Mouse (Mus musculus) kidney, adult 18-20 months (tissue): ENCODE data around the gene Stra6.

ENCODE experiments used
- DNase-seq: peaks from one replicate; pipeline ENCODE4 v3.0.0; 2021

The Stra6 gene

GRCm38 (mm10) chr9:58051937-58052336, 11.7 kb upstream of the Stra6 start:
- DNase-seq = no peak

- peak; percentile 50 for DNase-seq
These were observed 10.5 kb upstream of the Stra6 start for GRCm38 (mm10) chr9:58053102-58053501.

DNA sequence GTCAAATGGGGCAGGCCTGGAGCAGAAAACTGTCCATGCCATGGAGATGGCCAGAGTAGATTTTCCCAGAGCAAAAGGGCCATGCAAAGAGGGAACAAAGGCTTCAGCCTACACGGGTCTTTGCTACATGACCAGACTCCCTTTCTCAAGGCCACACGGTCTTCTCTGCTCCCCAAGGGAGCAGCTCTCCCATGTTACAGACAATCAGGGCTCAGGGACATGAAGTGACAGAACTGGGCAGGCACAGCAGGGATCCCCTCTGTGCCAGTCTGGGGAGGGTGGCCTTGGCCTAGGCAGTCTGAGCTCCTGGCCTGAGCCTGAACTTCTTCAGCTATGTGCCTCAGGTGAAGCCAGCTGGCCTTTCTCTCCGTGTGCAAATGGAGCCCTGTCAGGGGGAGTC, 10.0 kb upstream of the Stra6 start:
- no peak for DNase-seq

DNA sequence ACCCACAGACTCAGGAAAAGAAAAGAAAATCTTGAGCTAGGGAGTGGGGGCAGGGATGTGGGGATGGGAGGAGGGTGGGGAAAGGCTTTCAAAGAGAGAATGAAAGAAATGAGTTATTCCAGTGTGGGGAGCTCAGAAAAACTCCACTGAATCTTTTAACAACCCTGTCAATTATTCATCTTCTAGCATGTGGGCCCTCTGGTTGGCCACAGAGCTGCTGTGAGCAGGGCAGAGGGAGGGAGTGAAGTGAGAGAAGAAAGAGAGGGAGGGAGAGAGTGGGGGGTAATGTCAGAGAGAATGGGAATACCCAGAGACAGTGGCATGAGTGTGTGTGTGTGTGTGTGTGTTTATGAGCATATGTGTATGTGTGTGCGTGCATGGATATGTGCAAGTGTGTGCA, 9.6 kb upstream of the Stra6 start:
- no peak for DNase-seq

DNA sequence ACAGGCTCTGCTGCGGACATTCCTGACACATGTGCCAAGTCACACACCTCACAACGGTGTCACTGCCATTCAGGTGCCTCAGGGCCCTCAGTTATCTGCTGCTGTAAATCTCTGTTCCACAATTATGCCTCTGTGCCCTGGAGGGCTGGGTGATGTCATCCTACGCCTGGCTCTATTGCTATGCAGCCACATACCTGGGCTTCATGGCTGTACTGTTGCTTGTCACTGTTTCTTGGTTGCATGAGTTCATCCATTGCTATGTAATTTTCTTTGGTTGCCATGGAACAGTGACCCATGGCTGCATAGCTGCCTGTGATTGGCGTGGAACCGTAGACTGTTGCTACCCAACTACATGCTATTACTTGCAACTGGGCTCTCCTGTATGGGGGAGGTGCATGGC, 7.9 kb upstream of the Stra6 start:
- peak; percentile 31 for DNase-seq

DNA sequence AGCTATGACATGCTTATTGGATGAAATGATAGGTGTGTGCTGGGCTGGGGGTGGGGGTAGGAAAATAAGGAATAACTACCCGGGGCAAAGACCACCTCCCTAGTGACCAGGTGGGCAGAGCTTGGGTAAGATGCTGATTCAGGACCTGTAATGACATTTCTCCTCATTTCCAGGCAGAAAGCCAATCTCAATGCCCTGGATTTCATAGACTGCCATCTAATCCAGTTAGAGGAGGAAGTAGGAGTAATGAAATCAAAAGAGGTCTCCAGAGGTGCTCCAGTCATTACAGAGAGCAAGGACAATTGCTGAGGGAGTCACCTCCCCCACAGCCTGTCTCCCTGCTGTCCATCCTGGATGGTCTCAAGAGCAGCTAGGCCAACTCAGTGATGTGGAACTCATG, 3.7 kb upstream of the Stra6 start:
- no peak for DNase-seq

DNA sequence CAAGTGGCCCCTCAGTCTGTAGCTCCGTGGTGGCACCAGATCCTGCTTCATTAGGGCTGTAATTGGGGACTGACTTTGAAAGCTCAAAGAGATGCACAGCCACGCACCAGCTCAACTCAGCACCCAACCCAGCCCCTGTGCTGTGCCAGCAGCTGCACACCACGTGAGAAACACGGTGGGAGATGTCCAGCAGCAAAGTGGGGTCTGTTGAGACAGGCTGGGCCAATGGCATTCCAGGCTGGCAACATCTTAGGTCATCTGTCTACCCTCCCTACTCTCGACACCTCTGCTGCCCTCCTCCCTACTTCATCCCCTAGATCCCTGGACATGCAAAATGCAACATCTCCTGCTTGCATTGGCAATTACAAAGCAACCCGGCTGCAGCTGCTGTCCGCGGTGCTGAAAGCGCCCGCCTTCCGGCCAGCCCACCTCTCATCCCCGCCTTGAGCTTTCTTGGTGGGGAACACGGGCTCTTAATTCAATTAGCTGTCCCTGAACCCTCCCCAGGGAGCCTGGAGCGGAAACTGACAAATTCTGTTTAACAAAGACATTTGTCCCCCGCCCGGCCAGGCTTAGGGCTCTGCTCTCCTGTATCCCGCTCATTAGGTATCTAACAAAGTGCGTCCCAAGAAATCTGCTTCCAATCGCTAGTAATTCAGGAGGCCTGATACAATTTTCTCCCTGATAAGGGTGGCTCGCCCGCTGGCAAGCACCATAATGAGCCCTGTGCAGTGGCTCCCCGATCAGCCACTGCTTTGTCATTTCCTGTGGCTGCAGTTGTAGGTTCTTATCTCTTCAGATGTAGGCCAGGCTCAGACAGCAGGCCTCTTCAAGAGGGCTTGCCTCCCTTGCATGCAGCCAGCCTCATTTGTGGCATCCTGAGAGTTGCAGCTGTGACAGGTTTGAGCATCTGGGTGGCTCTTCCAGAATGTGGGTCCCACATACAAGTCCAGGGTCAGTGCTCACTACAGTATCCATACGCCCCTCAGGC, 2.6 kb upstream of the Stra6 start:
- peak; percentile 57 for DNase-seq

- DNase-seq = no peak
These were observed 1.9 kb downstream of the Stra6 start for GRCm38 (mm10) chr9:58065532-58065931.

GRCm38 (mm10) chr9:58065977-58066730, 2.6 kb downstream of the Stra6 start:
- DNase-seq = no peak

GRCm38 (mm10) chr9:58066731-58067095, 3.1 kb downstream of the Stra6 start:
- no peak for DNase-seq

DNA sequence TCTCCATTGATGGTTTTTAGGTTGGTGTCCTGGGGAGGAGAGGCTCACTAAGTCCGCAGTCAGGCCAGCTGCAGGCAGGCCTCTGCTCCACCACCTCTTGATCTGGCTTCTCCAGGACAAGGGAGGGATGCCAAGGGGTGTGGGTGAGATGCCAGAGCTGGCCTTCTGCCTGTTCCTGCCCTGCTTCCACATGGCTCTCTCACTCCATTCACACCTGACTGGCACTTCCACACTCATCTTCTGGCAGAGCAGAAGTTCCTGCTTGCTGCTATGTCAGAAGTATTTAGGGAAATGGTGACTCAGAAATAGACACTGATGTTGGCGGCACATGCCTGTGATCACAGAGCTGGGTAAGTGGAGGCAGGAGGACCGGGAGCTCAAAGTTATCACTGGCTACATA, 4.0 kb downstream of the Stra6 start:
- DNase-seq = no peak

DNA sequence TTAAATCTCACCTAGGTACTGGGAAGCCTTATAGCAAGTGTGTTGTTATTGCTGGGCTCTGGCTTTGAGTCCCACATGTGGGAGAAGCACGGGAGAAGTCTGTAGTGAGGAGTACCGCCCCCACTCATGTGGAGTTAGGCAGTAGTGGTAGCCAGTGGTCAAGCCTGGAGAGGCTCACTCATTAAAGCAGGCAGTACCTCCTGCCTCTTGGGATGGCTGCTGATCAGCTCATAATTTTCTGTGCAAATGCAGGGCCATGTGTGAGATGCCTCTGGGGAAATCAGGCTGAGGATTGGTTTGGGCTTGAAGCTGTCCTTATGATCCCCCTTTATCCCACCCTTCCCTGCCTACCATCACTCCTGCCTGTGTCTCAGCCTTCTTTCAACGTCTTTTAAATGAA, 11.0 kb downstream of the Stra6 start:
- no peak for DNase-seq

DNA sequence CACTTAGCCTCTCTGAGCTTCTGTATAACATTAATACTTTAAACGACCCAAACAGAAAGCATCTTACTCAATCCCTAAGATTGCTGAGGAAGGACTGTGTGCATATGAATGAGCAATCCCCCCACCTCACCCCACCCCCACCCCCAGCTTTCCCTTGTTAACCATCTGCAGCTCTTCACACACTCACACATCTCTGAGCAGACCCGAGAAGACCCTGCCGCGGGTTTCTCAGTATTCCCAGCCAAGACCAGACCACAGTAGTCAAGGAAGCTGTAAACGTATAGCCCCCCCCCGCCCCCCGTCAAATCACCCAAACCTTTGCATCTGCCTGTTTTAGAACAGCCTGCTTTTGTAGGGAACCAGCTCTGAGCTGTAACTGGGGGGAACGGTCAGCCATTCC, 21.0 kb downstream of the Stra6 start:
- DNase-seq = no peak

- no peak for DNase-seq
These were observed 21.5 kb downstream of the Stra6 start for GRCm38 (mm10) chr9:58085074-58085473.

GRCm38 (mm10) chr9:58086203-58086602, 22.6 kb downstream of the Stra6 start:
- no peak for DNase-seq

DNA sequence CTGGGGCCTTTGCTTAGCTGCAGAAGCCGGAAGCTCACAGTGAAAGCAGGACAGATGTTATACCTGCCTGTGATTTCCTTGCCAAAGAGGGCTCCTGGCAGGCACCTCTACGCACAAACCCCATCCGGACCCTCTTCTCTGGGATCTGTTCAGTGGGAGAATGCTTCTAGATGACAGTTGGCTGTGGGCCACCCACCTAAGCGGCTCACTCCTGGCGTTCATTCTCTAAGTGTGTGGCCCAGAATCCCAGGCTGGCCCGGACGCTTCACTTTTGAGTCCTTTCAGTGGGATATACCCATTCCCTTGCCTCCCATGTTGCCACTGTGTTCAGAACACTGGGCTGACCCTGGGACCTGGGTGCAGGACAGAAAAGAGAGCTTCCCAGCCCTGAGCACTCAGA, 23.3 kb downstream of the Stra6 start:
- no peak for DNase-seq

- no peak for DNase-seq
These were observed 23.9 kb downstream of the Stra6 start for GRCm38 (mm10) chr9:58087277-58087998.

DNA sequence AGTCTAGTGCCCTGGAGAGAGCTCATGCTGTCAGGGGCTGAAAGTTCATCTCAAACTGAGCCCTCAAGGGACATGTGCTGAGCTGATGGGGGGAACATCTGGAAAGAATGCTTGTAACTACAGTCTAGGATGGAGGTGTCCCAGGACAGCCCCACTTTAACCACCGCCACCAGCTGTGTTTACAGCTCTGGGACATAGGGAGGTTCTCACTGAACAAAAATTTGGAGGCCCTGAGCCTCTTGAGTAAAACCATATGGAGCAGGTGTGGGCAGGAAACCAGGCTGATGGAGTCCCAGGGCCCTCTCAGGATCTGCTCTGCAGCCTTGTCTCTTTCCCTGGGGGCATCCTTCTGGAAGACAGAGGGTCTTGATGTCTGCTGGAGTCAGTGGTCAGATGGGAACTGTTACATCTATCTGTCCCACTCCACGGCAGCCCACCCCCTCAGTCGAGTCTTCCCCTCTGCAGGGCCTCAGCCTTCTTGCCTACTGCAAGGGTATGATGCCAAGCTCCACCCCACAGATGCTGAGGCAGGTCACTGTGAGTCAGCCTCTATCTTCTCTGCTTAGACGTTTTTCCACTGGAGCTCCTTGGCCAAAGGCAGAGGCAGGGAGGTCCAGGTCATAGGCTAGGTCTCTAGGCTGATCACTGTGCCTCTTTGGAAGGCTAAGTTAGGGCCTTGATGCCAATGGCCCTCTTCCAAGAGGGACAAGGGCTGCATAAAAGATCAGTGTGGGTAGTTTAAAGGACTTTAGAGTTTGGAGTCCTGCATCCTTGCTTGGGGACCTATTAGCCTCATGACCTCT, 28.2 kb downstream of the Stra6 start:
- no peak for DNase-seq

DNA sequence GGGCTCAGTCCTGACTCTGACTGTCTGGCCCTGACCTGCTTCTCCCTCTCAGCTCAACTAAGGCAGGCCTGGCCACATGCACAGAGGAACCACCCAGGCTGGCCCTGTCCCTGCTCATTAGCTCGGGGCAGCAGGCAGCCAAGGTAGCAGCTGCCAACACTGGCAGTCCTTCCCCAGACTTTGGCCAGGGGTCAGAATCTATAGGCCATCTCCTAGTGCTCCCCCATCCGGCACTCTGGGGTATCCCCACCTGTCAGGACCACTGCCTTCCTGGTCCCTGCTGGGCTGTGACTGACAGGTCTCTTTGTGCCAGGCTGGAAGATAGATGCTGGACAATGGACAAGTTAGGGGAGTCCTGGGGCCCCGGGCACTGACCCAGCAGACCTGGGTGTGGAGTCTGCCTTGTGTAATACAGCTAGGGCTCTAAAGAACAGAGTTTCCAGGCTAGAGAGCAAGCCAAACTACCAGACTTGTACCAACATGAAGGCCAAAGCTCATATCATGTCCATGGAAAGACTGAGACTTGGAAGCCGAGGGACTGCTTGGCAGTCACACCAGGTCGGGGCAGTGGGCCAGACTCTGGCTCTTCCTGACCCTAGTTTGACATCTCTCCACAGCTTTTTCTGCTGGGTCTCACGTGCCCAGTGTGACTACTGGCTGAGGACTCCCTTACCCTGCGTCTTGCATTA, 29.1 kb downstream of the Stra6 start:
- peak; percentile 43 for DNase-seq

DNA sequence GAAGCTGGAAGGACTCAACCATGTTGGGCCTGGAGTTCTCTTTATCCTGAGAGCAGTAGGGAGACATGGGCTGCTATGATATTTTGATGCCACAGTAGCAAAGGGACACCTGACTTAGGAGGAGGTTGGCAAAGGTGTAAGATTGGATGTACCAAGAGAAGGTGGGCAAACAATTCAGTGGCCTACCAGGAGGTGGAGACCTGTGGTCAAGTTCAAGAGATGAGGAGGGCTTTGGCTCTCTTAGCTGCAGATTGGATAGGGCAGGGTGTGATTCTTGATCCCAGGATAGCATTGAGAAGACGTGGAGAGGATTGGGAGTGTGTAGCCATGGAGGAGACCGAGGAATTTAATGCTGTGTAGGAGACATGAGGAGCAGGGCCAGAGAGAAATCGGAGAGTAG, 30.2 kb downstream of the Stra6 start:
- no peak for DNase-seq

DNA sequence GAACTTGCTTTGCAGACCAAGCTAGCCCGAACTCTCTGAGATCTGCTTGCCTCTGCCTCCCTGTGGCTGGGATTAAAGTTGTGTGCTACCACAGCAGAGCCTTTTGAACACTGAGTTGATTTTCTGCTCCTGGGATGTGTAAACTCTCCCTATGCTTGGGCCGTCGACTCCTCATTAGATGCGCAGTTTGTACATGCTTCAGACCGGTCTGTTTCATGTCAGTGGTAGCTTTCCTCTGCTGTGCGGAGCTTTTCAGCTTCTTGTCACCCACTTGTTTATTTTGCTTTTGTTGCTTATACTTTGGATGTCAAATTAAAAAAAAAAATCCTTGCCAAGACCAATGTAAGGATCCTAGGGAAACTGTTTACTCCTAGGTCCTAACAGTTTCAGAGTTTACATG, 32.4 kb downstream of the Stra6 start:
- DNase-seq = no peak
